Mouse (Mus musculus) liver, adult 2 months (tissue): ENCODE measurements around the gene Aplnr.

ENCODE experiments used
- CTCF ChIP-seq: fragments of 200-500 bp; IDR thresholded peaks from 2 replicates; pipeline ENCODE4 v1.5.1; 2011; ENCODE audit warnings: low read depth, low read length, control low read depth
- POLR2A ChIP-seq: fragments of 200-500 bp; IDR thresholded peaks from 2 replicates; pipeline ENCODE4 v1.6.1; 2011; ENCODE audit warnings: low read length, control low read depth; ENCODE audit not compliant: insufficient read depth; ENCODE audit errors: extremely low read depth

DNA sequence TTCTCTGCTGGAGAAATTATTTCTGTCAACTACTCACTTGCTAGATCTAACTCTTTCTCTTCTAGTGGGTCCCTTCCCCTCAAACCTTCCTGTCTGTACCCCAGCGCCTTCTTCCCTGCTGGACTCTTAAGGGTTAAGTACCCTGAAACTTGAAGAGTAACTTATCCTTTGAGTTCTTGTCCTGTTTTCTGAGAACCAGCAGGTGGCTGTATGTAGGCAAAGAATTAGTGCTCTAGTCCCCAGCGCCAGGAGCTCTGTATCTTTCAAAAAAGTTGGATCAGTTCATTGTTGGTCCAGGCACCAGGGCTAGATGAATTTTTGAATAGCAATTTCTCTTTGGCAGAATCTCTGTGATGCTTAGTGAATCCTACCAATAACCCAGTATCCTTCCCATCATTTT lies 2.1 kb downstream of the Aplnr start:
- TF ChIP-seq CTCF (no peak), POLR2A (no peak)
